Mouse (Mus musculus) midbrain, embryonic 16.5 days (tissue): Measurements from ENCODE around the gene Arpp19. TPM values are rescaled to one million over a fixed set of nuclear protein-coding genes. Genes with fewer than 3 reads are reported as not detected.

Source experiments
- ATAC-seq: fragments of 200-750 bp; cut with Nextera tagmentation; 2 replicates; pipeline ENCODE4 v1.8.0; 2017; ENCODE audit warnings: moderate TSS enrichment
- H3K27ac ChIP-seq: fragments of 300-500 bp; sonication (generic); 2 replicates; pipeline ENCODE4 v1.5.1; 2014; ENCODE audit warnings: mild to moderate bottlenecking, low read length, mixed read lengths
- H3K27me3 ChIP-seq: fragments of 300-500 bp; sonication (generic); 2 replicates; pipeline ENCODE4 v1.6.1; 2014; ENCODE audit warnings: low read depth, low read length, mixed read lengths; ENCODE audit not compliant: control insufficient read depth, insufficient read depth
- H3K36me3 ChIP-seq: fragments of 300-500 bp; sonication (generic); 2 replicates; pipeline ENCODE4 v1.6.1; 2014; ENCODE audit warnings: mild to moderate bottlenecking, low read length, moderate library complexity, mixed read lengths; ENCODE audit not compliant: control insufficient read depth, insufficient read depth
- H3K4me1 ChIP-seq: fragments of 300-500 bp; sonication (generic); 2 replicates; pipeline ENCODE4 v1.6.1; 2014; ENCODE audit warnings: mild to moderate bottlenecking, low read length, mixed read lengths; ENCODE audit not compliant: control insufficient read depth, insufficient read depth
- H3K4me2 ChIP-seq: fragments of 300-500 bp; sonication (generic); 2 replicates; pipeline ENCODE4 v1.6.1; 2014; ENCODE audit warnings: mild to moderate bottlenecking, low read length, mixed read lengths
- H3K4me3 ChIP-seq: fragments of 300-500 bp; sonication (generic); 2 replicates; pipeline ENCODE4 v1.5.1; 2014; ENCODE audit warnings: low read depth, mild to moderate bottlenecking, low read length, moderate library complexity, mixed read lengths
- H3K9ac ChIP-seq: fragments of 300-500 bp; sonication (generic); 2 replicates; pipeline ENCODE4 v1.6.1; 2014; ENCODE audit warnings: low read depth, low read length, mixed read lengths
- H3K9me3 ChIP-seq: fragments of 300-500 bp; sonication (generic); replicated peaks from 2 replicates; pipeline ENCODE4 v1.6.1; 2014; ENCODE audit warnings: mild to moderate bottlenecking, low read length, mixed read lengths; ENCODE audit not compliant: control insufficient read depth, poor library complexity, severe bottlenecking
- polyA plus RNA-seq: library from polyadenylated mRNA; unstranded; fragments of >200 nt; fragmentation: Nextera tagmentation; extraction: Ambion mirVana; gene quantifications from 2 replicates; pipeline ENCODE4 v1.2.1, GENCODE M21; 2015

Gene Arpp19
- polyA plus RNA-seq, 1 experiment from 2014 or later = 208 TPM

DNA sequence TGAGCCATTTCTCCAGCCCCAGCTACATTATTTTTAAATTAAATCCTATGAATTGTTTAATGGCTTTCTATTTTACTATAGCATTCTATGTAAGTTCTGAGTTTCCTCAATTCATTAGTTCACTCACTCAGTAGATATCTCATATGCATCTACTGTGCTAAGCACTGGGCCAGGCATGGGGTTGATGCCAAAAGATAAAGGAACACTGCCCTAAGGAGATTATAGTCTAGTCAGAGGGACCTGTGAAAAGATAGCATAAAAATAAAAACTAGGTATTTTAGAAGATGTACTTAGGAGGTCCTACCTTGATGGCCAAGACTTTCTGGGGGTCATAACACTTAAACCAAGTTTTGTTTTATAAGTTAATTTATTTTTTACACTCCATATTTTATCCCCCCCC, 64.7 kb downstream of the Arpp19 start:
- Histone ChIP-seq H3K36me3 (no peaks in the 10 kb centered on the region), H3K9me3 (no peaks in the 10 kb centered on the region), H3K4me1 (peaks cover 8% of the 10 kb centered on the region; the same call in 1 of the 2 replicates), H3K9ac (no peak overlapping the region), H3K4me2 (no peak overlapping the region), H3K4me3 (no peak overlapping the region), H3K27ac (no peak overlapping the region), H3K27me3 (no peaks in the 10 kb centered on the region)
- no peak for ATAC-seq

Other genes with a start within 250 kb of the Arpp19 start
- 5.8 and 6.1 TPM in 2 replicates for gene Onecut1, start 175.7 kb upstream of the Arpp19 start, polyA plus RNA-seq
- 22.7 and 25.3 TPM in 2 replicates for gene Fam214a, start 84.7 kb upstream of the Arpp19 start, polyA plus RNA-seq
- gene Myo5a, start 33.4 kb downstream of the Arpp19 start, polyA plus RNA-seq = 26.1 and 31.7 TPM in 2 replicates
- gene Myo5c, start 194.4 kb downstream of the Arpp19 start, polyA plus RNA-seq = 0.26 and 0.53 TPM in 2 replicates